Mouse (Mus musculus): ENCODE results near the gene Gm11596. TPM values are rescaled to one million over a fixed set of nuclear protein-coding genes. Genes with fewer than 3 reads are reported as not detected.

Gene Gm11596
- total and polyA plus RNA-seq, 3 experiments = not detected

- Histone ChIP-seq H3K36me3 (ENCODE audit: control insufficient read depth in 1 of 2, insufficient read depth in 2 of 2, low read length in 2 of 2) (no peaks in the 10 kb centered on the region), H3K79me2 (ENCODE audit: control insufficient read depth, insufficient read depth, low read length, poor library complexity) (no peaks in the 10 kb centered on the region), H3K27ac (ENCODE audit: control insufficient read depth, low read depth, low read length) (no peak overlapping the region), H3K9ac (ENCODE audit: control insufficient read depth, low read depth, low read length, poor library complexity, severe bottlenecking) (no peak overlapping the region), H3K4me1 (ENCODE audit: control insufficient read depth in 1 of 2, insufficient read depth in 2 of 2, low read length in 2 of 2) (no peaks in the 10 kb centered on the region), H3K9me3 (replicated peaks; ENCODE audit: insufficient read depth, low read length) (no peaks in the 10 kb centered on the region), H3K27me3 (ENCODE audit: control insufficient read depth in 1 of 2, insufficient read depth in 2 of 2, low read length in 2 of 2) (no peaks in the 10 kb centered on the region; a peak in 1 of 4 replicates), H3K4me3 (ENCODE audit: control insufficient read depth in 1 of 2, insufficient read depth in 1 of 2, low read depth in 2 of 2, low read length in 2 of 2) (no peak overlapping the region)
- TF ChIP-seq MXI1 (IDR thresholded peaks at IDR 0.05; ENCODE audit: low read depth, low read length) (no peak), TCF12 (IDR thresholded peaks at IDR 0.05; ENCODE audit: low read depth, low read length) (no peak), ZKSCAN1 (IDR thresholded peaks at IDR 0.05; ENCODE audit: low read depth, low read length) (no peak), MYB (IDR thresholded peaks at IDR 0.05; ENCODE audit: low read depth, low read length) (no peak), UBTF (IDR thresholded peaks at IDR 0.05; ENCODE audit: borderline replicate concordance, insufficient read depth, low read depth, low read length) (no peak), POLR2A (IDR thresholded peaks at IDR 0.05; ENCODE audit: control insufficient read depth in 1 of 2, insufficient read depth in 1 of 2, low read depth in 1 of 2, low read length in 2 of 2, poor library complexity in 1 of 2) (no peak), SMC3 (IDR thresholded peaks at IDR 0.05; ENCODE audit: low read depth, low read length) (no peak), ETS1 (IDR thresholded peaks at IDR 0.05; ENCODE audit: low read depth, low read length) (no peak), ZC3H11A (IDR thresholded peaks at IDR 0.05; ENCODE audit: low read depth, low read length) (no peak)
- DNase-seq (ENCODE audit: low read depth, low spot score) = no peak
These were observed 34.4 kb downstream of the Gm11596 start for GRCm38 (mm10) chr11:99758877-99759276.

- Histone ChIP-seq H3K27me3 (ENCODE audit: control insufficient read depth in 1 of 2, insufficient read depth in 2 of 2, low read length in 2 of 2) (no peaks in the 10 kb centered on the region), H3K9me3 (replicated peaks; ENCODE audit: insufficient read depth, low read length) (no peaks in the 10 kb centered on the region), H3K36me3 (ENCODE audit: control insufficient read depth in 1 of 2, insufficient read depth in 2 of 2, low read length in 2 of 2) (no peaks in the 10 kb centered on the region), H3K9ac (ENCODE audit: control insufficient read depth, low read depth, low read length, poor library complexity, severe bottlenecking) (no peak overlapping the region), H3K4me1 (ENCODE audit: control insufficient read depth in 1 of 2, insufficient read depth in 2 of 2, low read length in 2 of 2) (no peaks in the 10 kb centered on the region), H3K27ac (ENCODE audit: control insufficient read depth, low read depth, low read length) (no peak overlapping the region), H3K4me3 (ENCODE audit: control insufficient read depth in 1 of 2, insufficient read depth in 1 of 2, low read depth in 2 of 2, low read length in 2 of 2) (no peak overlapping the region), H3K79me2 (ENCODE audit: control insufficient read depth, insufficient read depth, low read length, poor library complexity) (no peaks in the 10 kb centered on the region)
- no peak for DNase-seq (ENCODE audit: low read depth, low spot score)
- no peak for TF ChIP-seq UBTF (IDR thresholded peaks at IDR 0.05; ENCODE audit: borderline replicate concordance, insufficient read depth, low read depth, low read length)
- no peak for TF ChIP-seq ZNF384 (IDR thresholded peaks at IDR 0.05; ENCODE audit: low read depth, low read length)
- TF ChIP-seq TBP (IDR thresholded peaks at IDR 0.05; ENCODE audit: low read depth, low read length) = no peak
- no peak for TF ChIP-seq RCOR1 (IDR thresholded peaks at IDR 0.05; ENCODE audit: low read depth, low read length)
- TF ChIP-seq TCF12 (IDR thresholded peaks at IDR 0.05; ENCODE audit: low read depth, low read length) = no peak
- TF ChIP-seq ZC3H11A (IDR thresholded peaks at IDR 0.05; ENCODE audit: low read depth, low read length) = no peak
- TF ChIP-seq POLR2AphosphoS2 (IDR thresholded peaks at IDR 0.05; ENCODE audit: low read length) = no peak
- TF ChIP-seq POLR2A (IDR thresholded peaks at IDR 0.05; ENCODE audit: control insufficient read depth in 1 of 2, insufficient read depth in 1 of 2, low read depth in 1 of 2, low read length in 2 of 2, poor library complexity in 1 of 2) = no peak
- TF ChIP-seq TAL1 (IDR thresholded peaks at IDR 0.05; ENCODE audit: low read length) = no peak
- no peak for TF ChIP-seq ZMIZ1 (IDR thresholded peaks at IDR 0.05; ENCODE audit: low read depth, low read length)
- TF ChIP-seq POLR2AphosphoS5 (IDR thresholded peaks at IDR 0.05; ENCODE audit: borderline replicate concordance, low read depth, low read length) = no peak
- no peak for TF ChIP-seq HCFC1 (IDR thresholded peaks at IDR 0.05; ENCODE audit: low read depth, low read length)
- no peak for TF ChIP-seq ZKSCAN1 (IDR thresholded peaks at IDR 0.05; ENCODE audit: low read depth, low read length)
- TF ChIP-seq SIN3A (IDR thresholded peaks at IDR 0.05; ENCODE audit: low read length) = no peak
- no peak for TF ChIP-seq ELF1 (IDR thresholded peaks at IDR 0.05; ENCODE audit: low read depth, low read length)
- no peak for TF ChIP-seq ETS1 (IDR thresholded peaks at IDR 0.05; ENCODE audit: low read depth, low read length)
- TF ChIP-seq NELFE (IDR thresholded peaks at IDR 0.05; ENCODE audit: low read depth, low read length) = no peak
- no peak for TF ChIP-seq MYC (IDR thresholded peaks at IDR 0.05; ENCODE audit: low read depth, low read length)
- TF ChIP-seq MYB (IDR thresholded peaks at IDR 0.05; ENCODE audit: low read depth, low read length) = no peak
These were observed 49.3 kb downstream of the Gm11596 start for GRCm38 (mm10) chr11:99743985-99744384.

Other genes with a start within 250 kb of the Gm11596 start
Only the 30 nearest of the 43 such genes appear.
- gene Gm11938, start 190.2 kb downstream of the Gm11596 start, total RNA-seq (2012; rRNA removed) = not detected in 2 replicates
- not detected for gene Gm11938, start 190.2 kb downstream of the Gm11596 start, polyA plus RNA-seq (2012; ENCODE audit: insufficient read depth in 1 of 2, insufficient read length in 2 of 2, low read depth in 1 of 2, low replicate concordance in 2 of 2, missing spikeins in 1 of 2)
- gene Gm11937, start 183.3 kb downstream of the Gm11596 start, total RNA-seq (2012; rRNA removed) = not detected in 2 replicates
- not detected for gene Gm11937, start 183.3 kb downstream of the Gm11596 start, polyA plus RNA-seq (2012; ENCODE audit: insufficient read depth in 1 of 2, insufficient read length in 2 of 2, low read depth in 1 of 2, low replicate concordance in 2 of 2, missing spikeins in 1 of 2)
- not detected in 2 replicates for gene Krtap2-4, start 178.6 kb downstream of the Gm11596 start, total RNA-seq (2012; rRNA removed)
- gene Krtap2-4, start 178.6 kb downstream of the Gm11596 start, polyA plus RNA-seq (2012; ENCODE audit: insufficient read depth in 1 of 2, insufficient read length in 2 of 2, low read depth in 1 of 2, low replicate concordance in 2 of 2, missing spikeins in 1 of 2) = not detected
- not detected in 2 replicates for gene Gm11562, start 173.0 kb downstream of the Gm11596 start, total RNA-seq (2012; rRNA removed)
- gene Gm11562, start 173.0 kb downstream of the Gm11596 start, polyA plus RNA-seq (2012; ENCODE audit: insufficient read depth in 1 of 2, insufficient read length in 2 of 2, low read depth in 1 of 2, low replicate concordance in 2 of 2, missing spikeins in 1 of 2) = not detected
- not detected in 2 replicates for gene Krtap4-1, start 165.2 kb downstream of the Gm11596 start, total RNA-seq (2012; rRNA removed)
- not detected for gene Krtap4-1, start 165.2 kb downstream of the Gm11596 start, polyA plus RNA-seq (2012; ENCODE audit: insufficient read depth in 1 of 2, insufficient read length in 2 of 2, low read depth in 1 of 2, low replicate concordance in 2 of 2, missing spikeins in 1 of 2)
- not detected in 2 replicates for gene Krtap4-2, start 158.4 kb downstream of the Gm11596 start, total RNA-seq (2012; rRNA removed)
- not detected for gene Krtap4-2, start 158.4 kb downstream of the Gm11596 start, polyA plus RNA-seq (2012; ENCODE audit: insufficient read depth in 1 of 2, insufficient read length in 2 of 2, low read depth in 1 of 2, low replicate concordance in 2 of 2, missing spikeins in 1 of 2)
- not detected in 2 replicates for gene Krtap4-7, start 149.4 kb downstream of the Gm11596 start, total RNA-seq (2012; rRNA removed)
- gene Krtap4-7, start 149.4 kb downstream of the Gm11596 start, polyA plus RNA-seq (2012; ENCODE audit: insufficient read depth in 1 of 2, insufficient read length in 2 of 2, low read depth in 1 of 2, low replicate concordance in 2 of 2, missing spikeins in 1 of 2) = not detected
- not detected in 2 replicates for gene Gm11555, start 143.2 kb downstream of the Gm11596 start, total RNA-seq (2012; rRNA removed)
- gene Gm11555, start 143.2 kb downstream of the Gm11596 start, polyA plus RNA-seq (2012; ENCODE audit: insufficient read depth in 1 of 2, insufficient read length in 2 of 2, low read depth in 1 of 2, low replicate concordance in 2 of 2, missing spikeins in 1 of 2) = not detected
- not detected in 2 replicates for gene Gm11563, start 134.5 kb downstream of the Gm11596 start, total RNA-seq (2012; rRNA removed)
- not detected for gene Gm11563, start 134.5 kb downstream of the Gm11596 start, polyA plus RNA-seq (2012; ENCODE audit: insufficient read depth in 1 of 2, insufficient read length in 2 of 2, low read depth in 1 of 2, low replicate concordance in 2 of 2, missing spikeins in 1 of 2)
- not detected in 2 replicates for gene Krtap4-6, start 127.5 kb downstream of the Gm11596 start, total RNA-seq (2012; rRNA removed)
- gene Krtap4-6, start 127.5 kb downstream of the Gm11596 start, polyA plus RNA-seq (2012; ENCODE audit: insufficient read depth in 1 of 2, insufficient read length in 2 of 2, low read depth in 1 of 2, low replicate concordance in 2 of 2, missing spikeins in 1 of 2) = not detected
- not detected in 2 replicates for gene Gm14190, start 102.7 kb downstream of the Gm11596 start, total RNA-seq (2012; rRNA removed)
- not detected for gene Gm14190, start 102.7 kb downstream of the Gm11596 start, polyA plus RNA-seq (2012; ENCODE audit: insufficient read depth in 1 of 2, insufficient read length in 2 of 2, low read depth in 1 of 2, low replicate concordance in 2 of 2, missing spikeins in 1 of 2)
- gene Gm14180, start 59.2 kb downstream of the Gm11596 start, total RNA-seq (2012; rRNA removed) = not detected in 2 replicates
- gene Gm14180, start 59.2 kb downstream of the Gm11596 start, polyA plus RNA-seq (2012; ENCODE audit: insufficient read depth in 1 of 2, insufficient read length in 2 of 2, low read depth in 1 of 2, low replicate concordance in 2 of 2, missing spikeins in 1 of 2) = not detected
- not detected in 2 replicates for gene Gm11595, start 20.6 kb downstream of the Gm11596 start, total RNA-seq (2012; rRNA removed)
- gene Gm11595, start 20.6 kb downstream of the Gm11596 start, polyA plus RNA-seq (2012; ENCODE audit: insufficient read depth in 1 of 2, insufficient read length in 2 of 2, low read depth in 1 of 2, low replicate concordance in 2 of 2, missing spikeins in 1 of 2) = not detected
- gene Krtap4-8, start 12.8 kb downstream of the Gm11596 start, total RNA-seq (2012; rRNA removed) = not detected in 2 replicates
- gene Krtap4-8, start 12.8 kb downstream of the Gm11596 start, polyA plus RNA-seq (2012; ENCODE audit: insufficient read depth in 1 of 2, insufficient read length in 2 of 2, low read depth in 1 of 2, low replicate concordance in 2 of 2, missing spikeins in 1 of 2) = not detected
- gene Krtap4-9, start 8.3 kb downstream of the Gm11596 start, total RNA-seq (2012; rRNA removed) = not detected in 2 replicates
- gene Krtap4-9, start 8.3 kb downstream of the Gm11596 start, polyA plus RNA-seq (2012; ENCODE audit: insufficient read depth in 1 of 2, insufficient read length in 2 of 2, low read depth in 1 of 2, low replicate concordance in 2 of 2, missing spikeins in 1 of 2) = not detected
- gene Gm11569, start 5.5 kb upstream of the Gm11596 start, total RNA-seq (2012; rRNA removed) = not detected in 2 replicates
- gene Gm11569, start 5.5 kb upstream of the Gm11596 start, polyA plus RNA-seq (2012; ENCODE audit: insufficient read depth in 1 of 2, insufficient read length in 2 of 2, low read depth in 1 of 2, low replicate concordance in 2 of 2, missing spikeins in 1 of 2) = not detected
- not detected in 2 replicates for gene Gm11554, start 11.0 kb upstream of the Gm11596 start, total RNA-seq (2012; rRNA removed)
- not detected for gene Gm11554, start 11.0 kb upstream of the Gm11596 start, polyA plus RNA-seq (2012; ENCODE audit: insufficient read depth in 1 of 2, insufficient read length in 2 of 2, low read depth in 1 of 2, low replicate concordance in 2 of 2, missing spikeins in 1 of 2)
- gene Krtap4-13, start 16.4 kb upstream of the Gm11596 start, total RNA-seq (2012; rRNA removed) = not detected in 2 replicates
- not detected for gene Krtap4-13, start 16.4 kb upstream of the Gm11596 start, polyA plus RNA-seq (2012; ENCODE audit: insufficient read depth in 1 of 2, insufficient read length in 2 of 2, low read depth in 1 of 2, low replicate concordance in 2 of 2, missing spikeins in 1 of 2)
- gene Gm11564, start 22.2 kb upstream of the Gm11596 start, total RNA-seq (2012; rRNA removed) = not detected in 2 replicates
- not detected for gene Gm11564, start 22.2 kb upstream of the Gm11596 start, polyA plus RNA-seq (2012; ENCODE audit: insufficient read depth in 1 of 2, insufficient read length in 2 of 2, low read depth in 1 of 2, low replicate concordance in 2 of 2, missing spikeins in 1 of 2)
- not detected in 2 replicates for gene 2300003K06Rik, start 44.6 kb upstream of the Gm11596 start, total RNA-seq (2012; rRNA removed)
- gene 2300003K06Rik, start 44.6 kb upstream of the Gm11596 start, polyA plus RNA-seq (2012; ENCODE audit: insufficient read depth in 1 of 2, insufficient read length in 2 of 2, low read depth in 1 of 2, low replicate concordance in 2 of 2, missing spikeins in 1 of 2) = not detected
- gene Krtap4-16, start 58.1 kb upstream of the Gm11596 start, total RNA-seq (2012; rRNA removed) = not detected in 2 replicates
- not detected for gene Krtap4-16, start 58.1 kb upstream of the Gm11596 start, polyA plus RNA-seq (2012; ENCODE audit: insufficient read depth in 1 of 2, insufficient read length in 2 of 2, low read depth in 1 of 2, low replicate concordance in 2 of 2, missing spikeins in 1 of 2)
- gene Gm11568, start 64.5 kb upstream of the Gm11596 start, total RNA-seq (2012; rRNA removed) = not detected in 2 replicates
- not detected for gene Gm11568, start 64.5 kb upstream of the Gm11596 start, polyA plus RNA-seq (2012; ENCODE audit: insufficient read depth in 1 of 2, insufficient read length in 2 of 2, low read depth in 1 of 2, low replicate concordance in 2 of 2, missing spikeins in 1 of 2)
- not detected in 2 replicates for gene Gm11559, start 71.0 kb upstream of the Gm11596 start, total RNA-seq (2012; rRNA removed)
- not detected for gene Gm11559, start 71.0 kb upstream of the Gm11596 start, polyA plus RNA-seq (2012; ENCODE audit: insufficient read depth in 1 of 2, insufficient read length in 2 of 2, low read depth in 1 of 2, low replicate concordance in 2 of 2, missing spikeins in 1 of 2)
- not detected in 2 replicates for gene Krtap9-1, start 79.9 kb upstream of the Gm11596 start, total RNA-seq (2012; rRNA removed)
- not detected for gene Krtap9-1, start 79.9 kb upstream of the Gm11596 start, polyA plus RNA-seq (2012; ENCODE audit: insufficient read depth in 1 of 2, insufficient read length in 2 of 2, low read depth in 1 of 2, low replicate concordance in 2 of 2, missing spikeins in 1 of 2)
- not detected in 2 replicates for gene Gm11567, start 85.7 kb upstream of the Gm11596 start, total RNA-seq (2012; rRNA removed)
- not detected for gene Gm11567, start 85.7 kb upstream of the Gm11596 start, polyA plus RNA-seq (2012; ENCODE audit: insufficient read depth in 1 of 2, insufficient read length in 2 of 2, low read depth in 1 of 2, low replicate concordance in 2 of 2, missing spikeins in 1 of 2)
- gene Krtap31-1, start 114.5 kb upstream of the Gm11596 start, total RNA-seq (2012; rRNA removed) = not detected in 2 replicates
- not detected for gene Krtap31-1, start 114.5 kb upstream of the Gm11596 start, polyA plus RNA-seq (2012; ENCODE audit: insufficient read depth in 1 of 2, insufficient read length in 2 of 2, low read depth in 1 of 2, low replicate concordance in 2 of 2, missing spikeins in 1 of 2)
- gene Gm11565, start 121.3 kb upstream of the Gm11596 start, total RNA-seq (2012; rRNA removed) = not detected in 2 replicates
- gene Gm11565, start 121.3 kb upstream of the Gm11596 start, polyA plus RNA-seq (2012; ENCODE audit: insufficient read depth in 1 of 2, insufficient read length in 2 of 2, low read depth in 1 of 2, low replicate concordance in 2 of 2, missing spikeins in 1 of 2) = not detected
- gene Krtap31-2, start 142.8 kb upstream of the Gm11596 start, total RNA-seq (2012; rRNA removed) = not detected in 2 replicates
- not detected for gene Krtap31-2, start 142.8 kb upstream of the Gm11596 start, polyA plus RNA-seq (2012; ENCODE audit: insufficient read depth in 1 of 2, insufficient read length in 2 of 2, low read depth in 1 of 2, low replicate concordance in 2 of 2, missing spikeins in 1 of 2)
- gene Krtap9-5, start 155.0 kb upstream of the Gm11596 start, total RNA-seq (2012; rRNA removed) = not detected in 2 replicates
- not detected for gene Krtap9-5, start 155.0 kb upstream of the Gm11596 start, polyA plus RNA-seq (2012; ENCODE audit: insufficient read depth in 1 of 2, insufficient read length in 2 of 2, low read depth in 1 of 2, low replicate concordance in 2 of 2, missing spikeins in 1 of 2)
- not detected in 2 replicates for gene Krtap29-1, start 185.6 kb upstream of the Gm11596 start, total RNA-seq (2012; rRNA removed)
- gene Krtap29-1, start 185.6 kb upstream of the Gm11596 start, polyA plus RNA-seq (2012; ENCODE audit: insufficient read depth in 1 of 2, insufficient read length in 2 of 2, low read depth in 1 of 2, low replicate concordance in 2 of 2, missing spikeins in 1 of 2) = not detected